8 mouse cellular contexts compared by ENCODE assay signal in the genomic region with DNA sequence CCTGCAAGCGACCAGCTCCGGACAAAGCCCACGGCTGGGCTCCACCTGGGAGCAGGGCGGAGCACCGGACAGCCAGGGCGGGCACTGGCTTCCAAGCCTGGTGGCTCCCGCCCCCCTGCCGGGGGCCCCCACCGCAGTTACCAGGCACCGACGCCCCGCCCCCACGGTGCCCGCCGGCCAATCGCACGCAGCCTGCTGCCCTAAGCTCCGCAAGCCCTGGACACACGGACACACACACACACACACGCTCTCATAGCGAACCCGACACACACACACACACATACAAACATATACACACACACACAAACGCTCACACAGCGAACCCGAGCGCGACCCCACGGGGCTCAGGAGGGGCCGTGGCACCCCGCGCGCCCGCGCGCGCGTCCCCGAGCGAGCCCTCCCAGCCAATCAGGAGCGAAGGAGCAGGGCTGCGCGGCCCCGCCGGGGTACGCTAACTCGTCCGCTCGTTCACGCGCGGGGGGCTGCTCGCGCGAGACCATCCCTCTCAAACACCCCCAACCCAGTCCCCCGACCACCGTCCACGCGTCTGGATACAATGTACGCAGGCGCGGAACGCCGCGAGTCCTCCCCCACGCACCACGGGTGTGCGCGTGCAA. TPM values are rescaled to one million over a fixed set of nuclear protein-coding genes. Genes with fewer than 3 reads are reported as not detected.
DNase-seq lines count a peak whose midpoint lies in the region; ATAC-seq lines count a peak whose summit lies in the region.

No protein-coding gene starts in this region.

- peak; percentile 83 for ATAC-seq in hindbrain, embryonic 16.5 days

- peak overlapping the region; percentile 80 for H3K4me2 ChIP-seq in hindbrain, embryonic 16.5 days (ENCODE audit: low read length)

- no peaks in the 10 kb centered on the region for H3K9me3 ChIP-seq in hindbrain, embryonic 16.5 days (ENCODE audit: control insufficient read depth, low read length)

- peak overlapping the region; percentile 100 for H3K27ac ChIP-seq in hindbrain, embryonic 16.5 days (ENCODE audit: low read depth, low read length)
- peak overlapping the region; percentile 80 for H3K27ac ChIP-seq in macrophage

- peak overlapping the region; percentile 92 for H3K9ac ChIP-seq in hindbrain, embryonic 16.5 days (ENCODE audit: low read depth, low read length)

- peaks cover 4% of the 10 kb centered on the region for H3K36me3 ChIP-seq in hindbrain, embryonic 16.5 days (ENCODE audit: control insufficient read depth, insufficient read depth, low read length)
- 0 out of 2 replicates have a peak, but pooled peaks cover 8% of the 10 kb centered on the region for H3K36me3 ChIP-seq in macrophage (ENCODE audit: inconsistent target)

- peaks cover 27% of the 10 kb centered on the region for H3K4me1 ChIP-seq in hindbrain, embryonic 16.5 days (ENCODE audit: control insufficient read depth, insufficient read depth, low read depth, low read length)

- no peaks in the 10 kb centered on the region for H3K27me3 ChIP-seq in hindbrain, embryonic 16.5 days (replicated peaks; ENCODE audit: control insufficient read depth, insufficient read depth, low read length)

- DNase-seq in R1 (ENCODE audit: low read depth, low spot score), result peak; percentile 95
- peak; percentile 97 to 99 for DNase-seq in cerebellum, postnatal 25 days
- DNase-seq in frontal cortex, postnatal 36 days (ENCODE audit: low spot score in 2 of 2), result peak; percentile 86 to 89
- DNase-seq in left cerebral cortex, adult 18-20 months (ENCODE audit: low spot score in 2 of 2), result peak; percentile 84 to 91
- DNase-seq in right cerebral cortex, adult 18-20 months, result peak; percentile 92
- DNase-seq in urinary bladder, postnatal 10 days (ENCODE audit: low spot score), result peak; percentile 80

- peaks cover 51% of the 10 kb centered on the region for H3K79me2 ChIP-seq in macrophage (ENCODE audit: inconsistent target)

- WGBS in hindbrain, embryonic 16.5 days, result under 1% methylated on average over 63 of the region's 68 CpGs
- WGBS in macrophage (ENCODE audit: missing documents), result under 1% methylated on average over 33 of the region's 68 CpGs

- H3K4me3 ChIP-seq in hindbrain, embryonic 16.5 days (ENCODE audit: low read length), result peak overlapping the region; percentile 71
- H3K4me3 ChIP-seq in macrophage (ENCODE audit: inconsistent target), result peak overlapping the region; percentile 50

RNA-seq across cellular contexts. Expression of a gene that starts 1.0 kb away (rescaled TPM):
- polyA plus RNA-seq in hindbrain, embryonic 16.5 days (2015; fragmentation: Nextera tagmentation; extraction: Ambion mirVana), result 132 and 141 TPM in 2 replicates
- 100 to 1,000 TPM; 204 to 207 TPM for total RNA-seq in left cerebral cortex, adult 18-20 months (2021)
- total RNA-seq in macrophage (2018; cell fraction: chromatin; rRNA removed), result 100 to 1,000 TPM in 16 of 26 experiments, 10 to 100 TPM in 10; 11.2 to 249 (median 123) TPM
- total RNA-seq in macrophage (2018; cell fraction: cytosol; rRNA removed), result 100 to 1,000 TPM in 8 of 26 experiments, 10 to 100 TPM in 18; 56.3 to 125 (median 90.3) TPM
- total RNA-seq in macrophage (2018; cell fraction: nucleus; rRNA removed), result 100 to 1,000 TPM in 7 of 26 experiments, 10 to 100 TPM in 19; 21.8 to 141 (median 69.2) TPM
- polyA plus RNA-seq in macrophage (2018), result 75.2 to 106 TPM (median 87.7 TPM) in 3 replicates

Comparison
In these comparisons a context has a peak if more than half of its experiments do, and no peak if none do; other contexts are left out.
1. Peak in every context shown above with its lines: DNase-seq, ATAC-seq, H3K4me3 ChIP-seq and H3K27ac ChIP-seq.